Mouse (Mus musculus): ENCODE measurements at regions not wholly inside any gene's neighbourhood (a gene's known extent, or its start where the extent isn't known, plus 50 kb on each side); places are given as distances from the start of the nearest gene placed in this dataset.

GRCm38 (mm10) chr16:29718965-29719364 is 139.8 kb downstream of the Opa1 start:
- TF ChIP-seq CTCF (IDR thresholded peaks at IDR 0.05; ENCODE audit: low read depth): no peak
- H3K27ac ChIP-seq (ENCODE audit: low read depth, low read length): no peak overlapping the region
- no peaks in the 10 kb centered on the region for H3K36me3 ChIP-seq (ENCODE audit: control insufficient read depth, insufficient read depth)
- H3K9ac ChIP-seq (ENCODE audit: low read depth, low read length): no peak overlapping the region
- ATAC-seq: peak; percentile 57
- no peaks in the 10 kb centered on the region for H3K27me3 ChIP-seq (replicated peaks; ENCODE audit: control insufficient read depth, insufficient read depth, low read length)
- 28% methylated on average over 10 of the region's 10 CpGs for WGBS
- H3K4me1 ChIP-seq (replicated peaks; ENCODE audit: control insufficient read depth, insufficient read depth, low read length): no peaks in the 10 kb centered on the region
- H3K9me3 ChIP-seq (ENCODE audit: control insufficient read depth): no peaks in the 10 kb centered on the region
- no peak overlapping the region for H3K4me3 ChIP-seq (ENCODE audit: low read depth, low read length)
- H3K4me2 ChIP-seq (replicated peaks; ENCODE audit: low read depth): no peak overlapping the region; the same call in 1 of the 2 replicates

DNA sequence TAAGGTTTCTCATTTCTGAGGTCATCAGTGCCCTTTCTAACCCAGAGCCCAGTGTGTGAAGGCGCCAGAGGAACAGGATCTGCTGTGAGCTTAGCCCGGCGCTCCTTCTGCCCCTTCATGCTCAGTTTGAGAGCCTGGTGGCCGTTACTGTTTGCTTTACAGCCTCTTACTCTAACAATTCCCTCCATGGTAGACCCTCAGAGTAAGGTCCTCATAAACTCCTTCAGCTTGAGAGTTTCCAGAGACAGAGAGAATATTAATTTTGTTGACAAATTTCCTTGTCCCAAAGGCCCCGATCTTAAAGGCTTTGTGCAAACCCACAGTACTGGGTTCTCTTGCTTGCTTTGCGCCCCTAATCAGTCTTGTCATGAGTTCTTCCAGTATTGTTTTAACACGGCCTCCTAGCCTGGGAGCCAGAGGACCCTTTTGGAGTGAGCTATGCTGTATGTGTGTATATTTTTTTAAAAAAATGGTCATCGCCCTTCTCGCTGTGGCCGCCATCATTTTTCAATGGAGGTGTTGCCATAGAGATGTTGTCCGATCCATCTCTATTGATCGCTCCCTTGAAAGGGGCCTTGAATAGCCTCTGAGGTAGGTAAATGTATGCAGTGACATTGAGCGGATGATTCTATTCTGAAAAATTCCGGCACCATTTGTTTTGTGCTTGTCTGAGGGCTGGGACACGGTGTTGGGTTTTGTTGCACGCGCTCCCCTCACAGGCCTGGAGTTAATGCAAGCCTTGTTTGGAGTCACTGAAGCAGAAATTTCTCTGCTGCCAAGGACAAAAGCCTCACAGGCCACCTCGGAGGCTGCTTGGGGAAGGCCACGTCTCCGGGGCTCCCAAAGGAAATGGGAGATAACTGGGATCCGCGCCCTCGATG is 140.7 kb downstream of the Opa1 start:
- H3K4me1 ChIP-seq (replicated peaks; ENCODE audit: control insufficient read depth, insufficient read depth, low read length): no peaks in the 10 kb centered on the region
- no peak for TF ChIP-seq CTCF (IDR thresholded peaks at IDR 0.05; ENCODE audit: low read depth)
- no peak overlapping the region for H3K4me2 ChIP-seq (replicated peaks; ENCODE audit: low read depth)
- no peaks in the 10 kb centered on the region for H3K36me3 ChIP-seq (ENCODE audit: control insufficient read depth, insufficient read depth)
- H3K9ac ChIP-seq (ENCODE audit: low read depth, low read length): no peak overlapping the region
- no peak overlapping the region for H3K27ac ChIP-seq (ENCODE audit: low read depth, low read length)
- no peaks in the 10 kb centered on the region for H3K27me3 ChIP-seq (replicated peaks; ENCODE audit: control insufficient read depth, insufficient read depth, low read length)
- H3K4me3 ChIP-seq (ENCODE audit: low read depth, low read length): no peak overlapping the region
- no peak for ATAC-seq
- no peaks in the 10 kb centered on the region for H3K9me3 ChIP-seq (ENCODE audit: control insufficient read depth)
- 87% methylated on average over 23 of the region's 23 CpGs for WGBS

DNA sequence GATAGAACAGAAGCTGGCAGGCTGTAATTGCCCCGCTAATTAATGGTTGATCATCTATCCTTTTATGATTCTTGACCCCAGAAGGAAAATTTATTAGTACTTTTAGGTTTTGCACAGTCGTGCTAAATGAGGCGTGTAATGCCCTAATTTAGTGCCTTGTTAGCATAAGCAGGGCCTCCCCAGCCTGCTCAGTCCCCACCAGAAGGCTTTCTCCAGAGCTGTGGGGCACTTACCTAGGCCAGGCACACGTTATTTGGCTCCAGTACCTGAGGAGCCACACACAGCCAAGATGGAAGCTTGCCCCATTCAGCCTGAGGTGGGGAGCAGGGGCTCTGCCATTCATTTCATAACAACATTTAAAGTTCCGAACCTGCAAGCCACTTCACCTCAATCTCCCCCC is 146.0 kb downstream of the Opa1 start:
- Histone ChIP-seq H3K4me2 (replicated peaks; ENCODE audit: low read depth) (no peak overlapping the region), H3K27ac (ENCODE audit: low read depth, low read length) (no peak overlapping the region), H3K4me3 (ENCODE audit: low read depth, low read length) (no peak overlapping the region), H3K9me3 (ENCODE audit: control insufficient read depth) (no peaks in the 10 kb centered on the region), H3K27me3 (replicated peaks; ENCODE audit: control insufficient read depth, insufficient read depth, low read length) (no peaks in the 10 kb centered on the region), H3K9ac (ENCODE audit: low read depth, low read length) (no peak overlapping the region), H3K4me1 (replicated peaks; ENCODE audit: control insufficient read depth, insufficient read depth, low read length) (no peaks in the 10 kb centered on the region), H3K36me3 (ENCODE audit: control insufficient read depth, insufficient read depth) (no peaks in the 10 kb centered on the region)
- ATAC-seq: no peak
- no peak for TF ChIP-seq CTCF (IDR thresholded peaks at IDR 0.05; ENCODE audit: low read depth)
- WGBS: 78% methylated on average over 5 of the region's 5 CpGs

DNA sequence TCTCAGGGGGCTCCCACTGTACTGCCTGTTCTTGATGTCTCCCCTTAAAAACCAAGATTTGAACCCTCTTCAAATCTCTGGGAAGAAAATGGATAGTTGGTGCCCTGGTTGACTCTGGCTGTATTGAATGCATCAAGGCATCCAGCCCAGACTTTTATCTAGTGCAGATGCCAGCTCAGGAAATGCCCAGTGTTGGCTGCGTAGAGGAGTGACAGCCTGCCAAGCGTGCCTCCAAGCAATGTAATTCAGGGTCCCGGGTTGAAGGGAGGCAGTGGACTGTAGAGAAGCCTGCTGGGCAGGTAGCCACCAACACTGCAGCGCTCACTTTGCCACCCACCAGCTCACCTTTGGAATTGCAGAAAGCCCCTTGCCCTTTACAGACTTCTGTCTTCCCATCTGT is 146.4 kb downstream of the Opa1 start:
- ATAC-seq: no peak
- Histone ChIP-seq H3K4me1 (replicated peaks; ENCODE audit: control insufficient read depth, insufficient read depth, low read length) (no peaks in the 10 kb centered on the region), H3K4me2 (replicated peaks; ENCODE audit: low read depth) (no peak overlapping the region), H3K27me3 (replicated peaks; ENCODE audit: control insufficient read depth, insufficient read depth, low read length) (no peaks in the 10 kb centered on the region), H3K9ac (ENCODE audit: low read depth, low read length) (no peak overlapping the region), H3K9me3 (ENCODE audit: control insufficient read depth) (no peaks in the 10 kb centered on the region), H3K36me3 (ENCODE audit: control insufficient read depth, insufficient read depth) (no peaks in the 10 kb centered on the region), H3K4me3 (ENCODE audit: low read depth, low read length) (no peak overlapping the region), H3K27ac (ENCODE audit: low read depth, low read length) (no peak overlapping the region)
- 90% methylated on average over 4 of the region's 4 CpGs for WGBS
- no peak for TF ChIP-seq CTCF (IDR thresholded peaks at IDR 0.05; ENCODE audit: low read depth)

DNA sequence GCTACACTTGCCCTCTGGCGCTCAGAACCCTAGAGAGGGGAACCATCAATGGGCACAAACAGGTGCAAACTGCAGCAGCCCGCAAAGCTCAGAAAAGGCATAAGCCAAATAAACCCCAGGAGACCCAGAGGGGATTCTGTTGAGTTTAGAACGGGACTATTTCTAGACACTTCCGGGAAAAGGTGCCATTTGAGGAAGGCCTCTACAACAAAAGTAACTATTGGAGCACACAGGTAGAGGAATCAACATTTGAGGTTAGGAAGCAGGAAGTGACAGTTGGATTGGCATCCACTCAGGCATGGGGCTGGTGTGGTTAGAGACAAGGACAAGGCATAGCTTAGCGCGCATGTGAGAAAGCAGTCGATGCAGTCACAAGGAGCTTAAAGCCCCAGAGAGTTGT is 148.3 kb downstream of the Opa1 start:
- Histone ChIP-seq H3K27ac (ENCODE audit: low read depth, low read length) (no peak overlapping the region), H3K36me3 (ENCODE audit: control insufficient read depth, insufficient read depth) (no peaks in the 10 kb centered on the region), H3K4me1 (replicated peaks; ENCODE audit: control insufficient read depth, insufficient read depth, low read length) (no peaks in the 10 kb centered on the region), H3K27me3 (replicated peaks; ENCODE audit: control insufficient read depth, insufficient read depth, low read length) (no peaks in the 10 kb centered on the region), H3K4me2 (replicated peaks; ENCODE audit: low read depth) (no peak overlapping the region), H3K4me3 (ENCODE audit: low read depth, low read length) (no peak overlapping the region), H3K9ac (ENCODE audit: low read depth, low read length) (no peak overlapping the region), H3K9me3 (ENCODE audit: control insufficient read depth) (no peaks in the 10 kb centered on the region)
- no peak for TF ChIP-seq CTCF (IDR thresholded peaks at IDR 0.05; ENCODE audit: low read depth)
- no peak for ATAC-seq
- 90% methylated on average over 7 of the region's 7 CpGs for WGBS

DNA sequence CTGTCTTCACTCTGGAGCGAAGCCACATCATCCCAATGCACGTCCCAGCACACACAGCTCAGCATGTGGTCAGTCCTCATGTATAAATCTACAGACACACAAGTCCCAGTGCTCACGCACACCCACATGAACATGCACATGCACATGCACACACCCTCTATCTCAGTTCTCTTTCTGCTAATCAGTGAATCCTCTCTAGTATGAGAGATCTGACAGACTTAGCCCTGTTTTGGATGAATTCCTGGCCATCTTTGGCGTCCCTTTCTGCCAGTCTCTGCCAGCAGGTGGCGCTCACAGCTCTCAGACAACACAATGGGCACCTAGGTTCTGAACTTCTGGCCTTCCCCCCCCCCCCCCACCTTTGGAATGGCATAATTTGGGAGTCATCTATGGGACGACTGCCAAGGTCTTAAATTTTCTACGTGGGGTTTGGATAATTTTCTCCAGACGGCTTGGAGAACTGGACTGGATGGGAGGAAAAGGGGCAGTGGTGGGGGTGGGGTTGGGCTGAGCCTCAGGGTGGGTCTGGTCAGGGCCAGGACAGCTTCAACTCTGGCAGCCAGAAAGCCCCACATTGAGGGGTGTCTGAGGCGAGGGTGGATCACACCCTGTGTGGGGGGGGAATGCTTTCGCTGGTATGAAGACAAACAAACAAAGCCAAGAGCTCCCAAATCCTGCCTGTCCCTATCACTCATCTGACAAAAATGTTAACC is 149.8 kb downstream of the Opa1 start:
- Histone ChIP-seq H3K4me3 (ENCODE audit: low read depth, low read length) (no peak overlapping the region), H3K27ac (ENCODE audit: low read depth, low read length) (no peak overlapping the region), H3K9ac (ENCODE audit: low read depth, low read length) (no peak overlapping the region), H3K4me2 (replicated peaks; ENCODE audit: low read depth) (no peak overlapping the region), H3K4me1 (replicated peaks; ENCODE audit: control insufficient read depth, insufficient read depth, low read length) (no peaks in the 10 kb centered on the region), H3K9me3 (ENCODE audit: control insufficient read depth) (no peaks in the 10 kb centered on the region), H3K36me3 (ENCODE audit: control insufficient read depth, insufficient read depth) (no peaks in the 10 kb centered on the region), H3K27me3 (replicated peaks; ENCODE audit: control insufficient read depth, insufficient read depth, low read length) (no peaks in the 10 kb centered on the region)
- peak; percentile 90 for TF ChIP-seq CTCF (IDR thresholded peaks at IDR 0.05; ENCODE audit: low read depth)
- 0 out of 2 replicates have a peak, but pooled peaks have one; percentile 13 for ATAC-seq
- 24% methylated on average over 10 of the region's 10 CpGs for WGBS

Data from intestine, postnatal 0 days (tissue).